Mouse (Mus musculus) small intestine, adult 2 months (tissue): Measurements from ENCODE around the gene Spata3. TPM values are rescaled to one million over a fixed set of nuclear protein-coding genes. Genes with fewer than 3 reads are reported as not detected.

Experiments
- H3K27ac ChIP-seq: fragments of 200-500 bp; 2 replicates; pipeline ENCODE4 v1.5.1; 2012; ENCODE audit warnings: low read depth, low read length, control low read depth, inconsistent platforms; ENCODE audit not compliant: insufficient read depth
- H3K27me3 ChIP-seq: fragments of 200-500 bp; 2 replicates; pipeline ENCODE4 v1.6.1; 2012; ENCODE audit warnings: mild to moderate bottlenecking, moderate library complexity, low read length, inconsistent platforms; ENCODE audit not compliant: control insufficient read depth, insufficient read depth
- H3K36me3 ChIP-seq: fragments of 200-500 bp; 2 replicates; pipeline ENCODE4 v1.6.1; 2012; ENCODE audit warnings: mild to moderate bottlenecking, low read length, control low read depth, inconsistent platforms; ENCODE audit not compliant: control insufficient read depth, insufficient read depth
- H3K4me1 ChIP-seq: fragments of 200-500 bp; 2 replicates; pipeline ENCODE4 v1.6.1; 2012; ENCODE audit warnings: low read length, inconsistent platforms, mixed read lengths; ENCODE audit not compliant: control insufficient read depth, insufficient read depth, insufficient read length
- H3K4me3 ChIP-seq: fragments of 200-500 bp; 2 replicates; pipeline ENCODE4 v1.5.1; 2012; ENCODE audit warnings: low read depth, mild to moderate bottlenecking, control low read depth, inconsistent platforms, low read length, moderate library complexity
- CTCF ChIP-seq: fragments of 200-500 bp; IDR thresholded peaks from 2 replicates; pipeline ENCODE4 v1.5.1; 2012; ENCODE audit warnings: low read depth, mild to moderate bottlenecking, control low read depth, inconsistent platforms, low read length, moderate library complexity, mixed read lengths; ENCODE audit not compliant: insufficient replicate concordance, insufficient read length; ENCODE audit errors: extremely low read depth
- POLR2A ChIP-seq: fragments of 200-500 bp; IDR thresholded peaks from 2 replicates; pipeline ENCODE4 v1.6.1; 2012; ENCODE audit warnings: low read depth, mild to moderate bottlenecking, control low read depth, inconsistent platforms, low read length, moderate library complexity
- WGBS: fragments of 180-500 bp; shearing (Covaris S2); methylation state at CpG from one replicate; pipeline ENCODE4 v1.1.7; 2018; 5-methylcytosine and 5-hydroxymethylcytosine counted together
- polyA plus RNA-seq: library from polyadenylated mRNA; depleted of rRNA; stranded (reverse); fragments of >200 nt; gene quantifications from 2 replicates; pipeline ENCODE4 v1.2.3, GENCODE M21; 2012

Gene Spata3
- polyA plus RNA-seq, 1 experiment, result not detected

DNA sequence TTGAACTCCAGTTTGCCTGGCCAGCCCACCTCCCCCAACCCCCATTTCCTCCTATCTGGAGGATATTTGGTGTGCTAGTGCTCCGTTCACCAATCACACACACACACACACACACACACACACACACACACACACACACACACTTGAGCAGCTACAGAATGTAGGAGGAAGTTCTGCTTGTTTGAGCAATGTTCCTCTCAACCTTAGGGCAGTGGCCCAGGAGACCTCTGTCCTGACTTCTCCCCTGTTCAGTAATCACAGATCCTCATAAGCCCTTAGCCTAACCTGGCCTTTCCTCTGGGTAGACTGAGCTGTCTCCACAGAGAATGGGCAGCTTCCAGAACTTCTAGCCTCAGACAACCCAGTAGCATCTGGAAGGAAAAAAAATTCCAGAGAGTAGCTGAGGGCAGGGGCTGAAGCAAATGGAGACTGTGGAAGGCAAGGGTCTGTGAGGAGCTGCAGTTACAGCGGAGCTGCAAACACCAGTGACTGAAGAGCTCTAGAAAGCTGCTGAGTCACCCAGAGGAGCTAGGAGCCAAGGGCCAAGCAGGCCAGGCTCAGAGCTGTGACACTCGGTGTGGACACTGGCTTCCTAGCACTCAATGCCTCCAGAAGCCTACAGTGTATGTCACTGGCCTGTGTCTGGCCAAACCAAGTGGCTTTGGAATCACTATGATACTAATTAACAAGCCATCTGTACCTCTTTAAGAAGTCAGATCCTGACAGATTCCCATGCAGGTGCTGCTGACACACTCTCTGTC is 21.8 kb downstream of the Spata3 start:
- H3K27ac ChIP-seq, result peak overlapping the region; percentile 62
- WGBS, result 20% methylated on average over 3 of the region's 3 CpGs

DNA sequence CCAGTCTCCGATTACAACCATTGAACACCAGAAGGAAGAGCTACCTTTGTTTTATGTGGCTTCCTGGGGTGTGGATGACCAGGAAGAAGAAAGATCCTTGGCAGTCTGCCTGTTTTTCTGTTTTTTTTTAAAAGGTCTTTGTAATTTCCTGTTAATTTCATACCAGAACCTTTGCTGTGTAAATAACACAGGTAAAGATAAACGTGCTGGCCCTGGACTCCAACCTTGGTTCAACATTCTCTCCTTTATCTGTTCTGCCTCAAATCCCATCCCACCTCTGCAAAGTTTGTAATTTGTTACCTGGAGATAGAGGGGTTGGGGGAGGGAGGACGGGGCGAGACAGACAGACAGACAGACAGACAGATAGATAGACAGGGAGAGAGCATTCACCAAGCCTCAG is 23.5 kb downstream of the Spata3 start:
- peak overlapping the region; percentile 98 for H3K27ac ChIP-seq

More for the DNA sequence above, 21.8 kb downstream of the Spata3 start:
- Histone ChIP-seq H3K4me1 (peaks cover 27% of the 10 kb centered on the region), H3K4me3 (no peak overlapping the region), H3K27me3 (no peaks in the 10 kb centered on the region), H3K36me3 (no peaks in the 10 kb centered on the region)
- no peak for TF ChIP-seq CTCF
- no peak for TF ChIP-seq POLR2A

DNA sequence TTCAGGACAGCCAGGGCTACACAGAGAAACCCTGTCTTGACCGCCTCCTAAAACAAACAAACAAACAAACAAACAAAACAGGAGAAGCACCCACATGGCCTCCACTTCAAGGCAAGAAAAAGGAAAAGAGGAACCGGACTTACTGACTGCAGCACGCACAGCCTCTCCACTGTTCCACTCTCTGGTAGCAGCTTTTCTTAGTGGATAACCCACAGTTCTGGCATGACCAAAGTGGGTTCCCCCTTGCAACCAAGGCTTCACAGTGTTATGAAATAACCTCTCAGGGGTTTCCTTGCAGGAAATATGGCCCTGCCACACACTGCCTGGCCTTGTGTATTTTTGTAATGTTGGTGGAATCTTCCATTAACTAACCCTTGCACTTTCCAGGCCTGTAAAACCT is 24.2 kb downstream of the Spata3 start:
- TF ChIP-seq POLR2A (no peak), CTCF (no peak)
- WGBS, result 57% methylated on average over 3 of the region's 3 CpGs
- Histone ChIP-seq H3K36me3 (no peaks in the 10 kb centered on the region), H3K27me3 (no peaks in the 10 kb centered on the region), H3K4me1 (peaks cover 29% of the 10 kb centered on the region), H3K4me3 (no peak overlapping the region), H3K27ac (peak overlapping the region; percentile 98)

More for the DNA sequence above, 23.5 kb downstream of the Spata3 start:
- Histone ChIP-seq H3K36me3 (no peaks in the 10 kb centered on the region), H3K4me1 (peaks cover 27% of the 10 kb centered on the region), H3K27me3 (no peaks in the 10 kb centered on the region), H3K4me3 (no peak overlapping the region)
- TF ChIP-seq POLR2A, result no peak
- TF ChIP-seq CTCF, result no peak
- 17% methylated on average over 4 of the region's 4 CpGs for WGBS

DNA sequence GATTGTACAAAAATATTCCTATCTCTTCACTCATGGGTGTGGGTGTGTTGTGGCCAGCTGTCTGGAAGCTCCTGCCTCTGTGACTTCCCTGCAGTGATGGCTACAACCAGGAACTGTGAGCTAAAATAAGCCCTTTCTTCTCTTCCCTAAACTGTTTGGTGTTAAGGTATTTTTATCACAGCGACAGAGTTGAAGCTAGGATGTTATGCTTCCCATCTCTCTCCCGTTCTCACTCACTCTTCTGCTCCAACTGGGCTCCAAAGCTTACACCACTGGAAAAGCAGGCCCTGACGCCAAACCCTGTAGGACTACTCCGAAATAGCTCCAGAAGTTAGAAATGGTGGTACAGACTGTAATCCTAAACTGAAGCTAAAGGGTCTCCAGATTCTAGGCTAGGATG is 28.4 kb downstream of the Spata3 start:
- WGBS, result 78% methylated on average over 4 of the region's 4 CpGs
- TF ChIP-seq CTCF (no peak), POLR2A (no peak)

DNA sequence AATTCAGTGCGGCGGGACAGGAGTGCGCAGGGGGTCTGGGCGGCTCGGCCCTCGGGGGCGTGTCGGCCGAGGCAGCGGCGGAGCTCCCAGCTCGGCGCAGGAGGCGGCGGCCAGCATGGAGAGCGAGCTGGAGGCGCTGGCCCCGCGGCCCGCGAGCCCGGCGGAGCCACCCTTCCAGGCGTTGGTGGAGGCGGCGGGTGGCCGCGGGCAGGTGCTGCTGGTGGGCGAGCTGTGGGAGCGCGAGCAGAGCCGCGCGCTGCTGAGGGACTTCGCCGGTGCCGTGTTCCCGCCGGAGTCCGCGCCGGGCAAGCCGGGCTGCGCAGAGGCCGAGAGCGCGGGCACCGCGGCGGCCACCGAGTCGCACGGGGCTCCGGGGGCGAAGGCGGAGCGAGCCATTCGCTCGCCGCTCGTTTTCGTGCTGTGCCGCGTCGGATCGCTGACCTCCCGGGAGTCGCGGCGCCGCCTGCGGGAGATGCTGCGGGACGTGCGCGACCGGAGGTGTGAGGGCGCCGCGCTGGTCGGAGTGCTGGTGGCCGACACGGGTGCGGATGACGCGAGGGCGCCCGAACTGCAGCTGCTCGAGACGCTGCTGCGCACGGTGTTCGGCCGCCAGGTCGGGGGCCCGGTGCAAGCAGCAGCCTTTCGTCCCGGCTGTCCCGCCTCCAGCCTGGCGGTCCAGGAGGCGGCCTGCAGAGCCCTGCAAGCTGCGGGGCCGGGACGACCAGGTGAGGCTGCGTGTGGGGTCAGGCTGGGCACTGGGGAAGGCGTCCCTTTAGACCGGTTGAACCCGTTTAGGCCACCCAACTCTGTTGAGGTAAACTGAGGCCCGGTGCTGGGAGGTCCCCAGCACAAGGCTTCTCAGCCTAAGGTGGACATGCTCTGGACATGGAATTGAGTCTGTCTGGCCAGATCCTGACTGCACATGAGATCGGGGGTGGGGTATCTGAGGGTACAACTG is 29.5 kb downstream of the Spata3 start, which contains the start of gene 2810459M11Rik:
TSS of gene 2810459M11Rik (plus strand) at position 16 of the 958 bp plus-strand sequence.
- peaks cover 5% of the 10 kb centered on the region for H3K4me1 ChIP-seq
- H3K27me3 ChIP-seq, result no peaks in the 10 kb centered on the region
- under 1% methylated on average over 99 of the region's 110 CpGs for WGBS
- no peak for TF ChIP-seq POLR2A
- TF ChIP-seq CTCF, result no peak
- peaks cover 8% of the 10 kb centered on the region for H3K36me3 ChIP-seq
- peak within 1 kb of the TSS; percentile 83 for H3K4me3 ChIP-seq
- peak within 1 kb of the TSS; percentile 66 for H3K27ac ChIP-seq

More for the DNA sequence above, 28.4 kb downstream of the Spata3 start:
- H3K4me1 ChIP-seq, result peaks cover 12% of the 10 kb centered on the region
- H3K27me3 ChIP-seq, result no peaks in the 10 kb centered on the region
- no peak overlapping the region for H3K4me3 ChIP-seq
- peaks cover 5% of the 10 kb centered on the region for H3K36me3 ChIP-seq
- no peak overlapping the region for H3K27ac ChIP-seq

DNA sequence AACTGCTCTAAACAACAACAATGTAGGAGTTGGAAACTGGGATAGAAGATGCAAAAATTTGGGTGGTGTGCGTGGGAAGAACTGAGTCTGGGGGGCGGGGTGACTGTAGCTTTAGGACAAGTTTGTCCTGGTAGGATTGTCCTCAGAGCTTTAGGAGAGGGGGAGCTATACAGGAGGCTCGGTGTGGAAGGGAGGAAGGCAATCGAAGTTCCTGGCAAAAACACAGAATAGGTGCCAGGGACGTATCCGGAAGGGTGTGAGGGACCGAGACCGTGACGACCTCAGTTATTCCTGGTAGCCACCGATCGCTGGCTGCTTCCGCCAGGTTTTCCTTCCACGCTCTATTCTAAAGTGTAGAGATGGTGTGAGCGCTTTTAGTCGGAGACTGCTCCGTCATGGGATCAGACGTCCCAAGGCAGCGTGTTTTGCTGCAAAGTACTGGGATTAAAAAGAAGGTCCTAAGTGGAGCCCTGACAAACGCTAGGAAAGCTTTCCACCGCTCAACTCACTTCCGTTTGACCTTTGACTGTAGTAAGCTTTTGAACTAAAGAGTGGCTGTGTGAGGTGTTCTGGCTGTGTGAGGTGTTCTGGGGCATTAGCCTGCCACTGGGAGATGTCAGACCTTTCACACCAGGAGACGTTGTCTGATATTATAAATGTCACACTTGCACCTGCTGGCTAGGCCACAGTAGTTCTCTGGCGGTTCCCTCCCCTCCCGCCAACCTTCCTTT is 30.4 kb downstream of the Spata3 start:
- no peak for TF ChIP-seq POLR2A
- no peak for TF ChIP-seq CTCF
- peak overlapping the region; percentile 83 for H3K4me3 ChIP-seq
- peak overlapping the region; percentile 66 for H3K27ac ChIP-seq
- WGBS, result 15% methylated on average over 24 of the region's 24 CpGs
- no peaks in the 10 kb centered on the region for H3K27me3 ChIP-seq
- H3K4me1 ChIP-seq, result peaks cover 5% of the 10 kb centered on the region
- H3K36me3 ChIP-seq, result peaks cover 8% of the 10 kb centered on the region
